Mouse (Mus musculus): ENCODE data around the gene Gm49630. TPM values are rescaled to one million over a fixed set of nuclear protein-coding genes. Genes with fewer than 3 reads are reported as not detected.
A peak's percentile ranks its signal among the peaks of the same experiment; 100 is the strongest.
"Not testable (repeated sequence)": the region's sequence is repeated elsewhere in the genome, so short reads cannot be mapped to it uniquely, and the experiment has no call there.

The Gm49630 gene
- not detected in 2 replicates for total RNA-seq (2017)

GRCm38 (mm10) chr17:7371879-7372278 lies at the start of gene Gm49630:
TSS of gene Gm49630 (minus strand) at chr17:7371979.
- ATAC-seq (ENCODE audit: extremely low read depth, insufficient number of reproducible peaks, low FRiP score, poor library complexity, severe bottlenecking), result not testable (repeated sequence)

DNA sequence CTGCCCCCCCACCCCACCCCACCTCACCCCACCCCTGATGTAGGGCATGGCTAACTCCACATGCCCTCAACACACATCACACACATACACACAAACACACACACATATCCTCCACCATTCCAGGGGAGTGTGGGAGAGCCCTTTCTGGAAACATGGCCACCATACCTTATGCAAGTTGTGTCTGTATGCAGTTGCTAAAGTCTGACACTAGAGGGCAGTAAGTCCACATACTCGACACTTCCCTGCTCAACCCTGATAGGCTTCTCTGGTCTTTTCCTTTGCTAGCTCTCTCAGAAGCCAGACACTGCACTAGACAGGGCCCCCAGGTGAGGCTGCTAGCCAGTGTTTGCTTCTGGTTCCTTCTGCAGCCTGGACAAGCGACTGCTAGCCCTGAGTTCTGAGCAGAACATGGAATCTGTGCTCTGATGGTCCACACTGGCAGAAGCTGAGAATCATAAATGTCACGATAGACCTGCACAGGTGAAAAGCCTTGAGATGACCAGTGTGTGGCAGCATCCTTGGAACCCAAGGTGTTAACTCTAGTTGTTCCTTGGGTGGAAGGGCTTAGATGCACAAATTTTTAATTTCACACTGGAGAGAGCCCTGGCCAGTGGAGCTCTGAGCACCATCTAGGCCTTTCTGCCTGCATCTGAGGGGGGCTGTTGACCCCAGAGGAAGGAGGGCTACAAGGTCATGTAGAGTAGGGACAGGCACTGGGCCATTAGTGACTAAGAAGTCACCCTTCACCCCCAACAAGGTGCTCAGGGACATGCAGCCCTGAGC lies 48.6 kb upstream of the Gm49630 start:
- ATAC-seq (ENCODE audit: extremely low read depth, insufficient number of reproducible peaks, low FRiP score, poor library complexity, severe bottlenecking), result peak; percentile 57

DNA sequence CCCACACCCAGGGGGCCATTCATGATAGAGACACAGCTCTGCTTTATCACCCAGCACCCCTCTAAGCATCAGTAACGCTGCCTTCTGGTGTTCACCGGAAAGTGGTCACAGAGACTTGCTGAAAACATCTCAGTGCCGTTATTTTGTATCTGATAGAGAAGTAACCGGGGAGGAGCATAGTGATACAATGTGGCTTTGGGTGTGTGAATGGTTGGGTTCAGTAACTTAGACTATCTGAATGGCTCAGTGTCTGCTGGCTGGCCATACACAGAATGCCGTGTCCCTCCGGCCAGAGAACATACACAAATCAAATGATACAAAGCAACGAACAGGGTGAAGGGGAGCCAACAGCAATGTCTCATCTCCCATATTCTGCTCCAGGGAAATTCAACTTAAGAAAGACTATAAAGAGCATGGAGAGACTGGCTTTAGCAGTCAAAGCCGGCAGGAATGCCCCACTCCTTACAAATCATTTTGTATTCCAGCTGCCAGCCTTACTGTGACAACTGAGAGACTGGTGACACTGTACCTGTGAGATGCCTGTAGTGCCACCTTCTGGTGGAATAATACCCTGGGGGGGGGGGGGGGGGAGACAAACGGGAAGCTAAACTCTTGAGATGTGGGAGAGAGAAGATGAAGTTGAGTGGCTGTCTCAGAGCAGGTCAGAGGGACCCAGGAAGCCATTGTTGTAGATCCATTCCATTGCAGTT lies 43.0 kb upstream of the Gm49630 start:
- ATAC-seq (ENCODE audit: extremely low read depth, insufficient number of reproducible peaks, low FRiP score, poor library complexity, severe bottlenecking), result peak; percentile 30; the same call in 1 of the 2 replicates

DNA sequence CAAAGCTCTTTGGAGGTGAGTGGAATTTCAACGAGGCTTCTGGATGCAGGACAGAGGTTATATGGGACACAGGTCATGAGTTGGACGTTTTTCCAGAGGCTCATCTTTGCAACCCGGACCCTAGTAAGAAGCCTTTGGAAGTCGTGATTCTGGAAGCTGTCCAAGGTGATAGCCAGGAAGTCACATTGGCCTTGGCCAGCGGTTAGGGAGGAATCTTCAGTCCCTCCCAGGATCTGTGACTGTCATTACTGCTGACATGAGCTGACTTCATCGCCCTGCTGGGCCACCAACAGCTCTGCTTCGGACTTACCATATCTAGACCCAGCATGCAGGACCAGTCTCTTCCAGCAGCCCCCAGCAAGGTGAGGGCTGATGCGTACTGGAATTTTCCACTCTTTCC lies 41.6 kb upstream of the Gm49630 start:
- ATAC-seq (ENCODE audit: extremely low read depth, insufficient number of reproducible peaks, low FRiP score, poor library complexity, severe bottlenecking), result not testable (repeated sequence)

DNA sequence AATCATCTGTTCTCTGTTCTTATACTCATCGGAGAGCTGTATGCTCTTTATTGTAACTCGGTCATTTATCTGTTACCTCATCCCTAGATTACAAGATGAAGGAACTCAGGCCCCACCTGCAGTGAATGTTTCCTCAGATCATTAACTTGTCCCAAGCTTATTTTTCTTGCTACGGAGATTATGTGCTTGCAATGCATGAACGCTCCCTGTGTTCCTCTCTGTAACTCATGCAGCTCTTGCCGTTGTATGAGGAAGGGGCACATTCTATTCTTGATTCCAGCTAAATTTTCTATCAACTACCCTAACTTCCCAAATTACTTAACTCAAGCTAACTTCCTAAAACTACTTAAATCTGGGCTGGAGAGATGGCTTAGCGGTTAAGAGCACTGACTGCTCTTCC lies 28.0 kb upstream of the Gm49630 start:
- not testable (repeated sequence) for ATAC-seq (ENCODE audit: extremely low read depth, insufficient number of reproducible peaks, low FRiP score, poor library complexity, severe bottlenecking)

DNA sequence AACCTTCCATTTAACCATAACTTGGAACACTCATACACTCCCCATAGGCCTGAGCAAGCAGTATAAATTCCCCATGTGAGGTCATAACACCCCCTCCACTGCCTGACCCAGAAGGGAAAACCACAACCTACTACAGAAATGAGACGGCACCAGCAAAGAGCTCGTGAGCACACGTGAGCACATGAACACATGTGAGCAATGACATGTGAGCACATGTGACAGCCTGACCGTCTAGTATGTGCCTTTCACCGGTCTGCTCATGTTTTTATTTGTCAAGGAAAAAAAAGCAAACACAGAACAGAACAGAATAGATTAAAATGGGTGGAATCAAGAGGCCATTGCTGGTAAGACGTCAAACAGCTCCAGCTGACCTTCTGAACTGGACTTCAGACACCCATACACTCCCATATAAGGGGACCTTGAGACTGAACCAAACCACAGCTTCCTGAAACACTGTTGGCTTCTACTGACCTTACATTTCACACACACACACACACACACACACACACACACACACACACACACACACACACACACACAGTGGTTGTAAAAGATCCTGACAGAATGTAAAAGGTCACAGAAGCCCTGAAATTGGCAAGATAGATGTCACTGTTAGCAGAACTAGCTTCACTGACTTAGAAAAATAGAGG lies 26.5 kb upstream of the Gm49630 start:
- ATAC-seq (ENCODE audit: extremely low read depth, insufficient number of reproducible peaks, low FRiP score, poor library complexity, severe bottlenecking), result peak; percentile 65

- ATAC-seq (ENCODE audit: extremely low read depth, insufficient number of reproducible peaks, low FRiP score, poor library complexity, severe bottlenecking), result not testable (repeated sequence)
Observed at GRCm38 (mm10) chr17:7397079-7397478, 25.3 kb upstream of the Gm49630 start.

DNA sequence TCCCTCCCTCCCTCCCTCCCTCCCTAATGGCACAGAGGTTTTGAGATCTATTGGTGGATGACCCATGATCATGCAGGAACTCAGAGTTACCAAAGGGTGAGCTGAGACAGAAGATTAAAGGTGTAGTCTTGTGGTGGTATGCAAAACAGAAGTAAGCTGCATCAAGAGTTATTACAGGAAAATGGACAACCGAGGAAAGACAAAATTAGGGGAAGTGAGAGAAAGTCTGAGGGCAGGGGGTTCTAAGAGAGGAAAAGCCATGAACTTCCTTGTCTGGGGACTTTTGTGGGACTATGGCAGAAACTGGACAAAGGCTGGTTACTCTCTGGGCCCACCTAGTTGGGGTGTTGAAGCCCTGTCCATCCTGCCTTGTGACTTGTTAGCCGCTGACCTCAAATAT lies 24.5 kb upstream of the Gm49630 start:
- ATAC-seq (ENCODE audit: extremely low read depth, insufficient number of reproducible peaks, low FRiP score, poor library complexity, severe bottlenecking), result not testable (repeated sequence)

DNA sequence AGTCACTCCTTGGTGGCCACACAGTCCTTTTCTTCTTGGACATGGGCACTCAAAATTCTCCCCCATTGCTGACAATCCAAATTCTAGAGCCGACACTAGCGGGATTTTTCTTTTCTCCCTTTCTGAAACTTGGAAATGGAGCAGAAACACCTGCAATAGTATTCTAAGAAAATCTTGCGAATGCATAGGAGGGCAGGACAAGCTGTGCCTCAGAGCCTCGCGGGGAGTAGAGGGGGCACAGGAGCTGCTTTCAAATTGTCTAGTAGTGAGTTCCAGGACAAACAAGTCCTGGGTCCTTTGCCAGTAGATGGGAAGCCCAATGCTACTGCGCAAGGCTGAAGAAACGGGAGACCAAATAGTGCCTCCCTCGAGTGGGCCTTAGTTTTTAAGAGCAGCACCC lies 23.9 kb upstream of the Gm49630 start:
- not testable (repeated sequence) for ATAC-seq (ENCODE audit: extremely low read depth, insufficient number of reproducible peaks, low FRiP score, poor library complexity, severe bottlenecking)

- not testable (repeated sequence) for ATAC-seq (ENCODE audit: extremely low read depth, insufficient number of reproducible peaks, low FRiP score, poor library complexity, severe bottlenecking)
Observed at GRCm38 (mm10) chr17:7395116-7395515, 23.3 kb upstream of the Gm49630 start.

GRCm38 (mm10) chr17:7389898-7390297 lies 18.1 kb upstream of the Gm49630 start:
- not testable (repeated sequence) for ATAC-seq (ENCODE audit: extremely low read depth, insufficient number of reproducible peaks, low FRiP score, poor library complexity, severe bottlenecking)

GRCm38 (mm10) chr17:7388958-7389356 lies 17.2 kb upstream of the Gm49630 start:
- not testable (repeated sequence) for ATAC-seq (ENCODE audit: extremely low read depth, insufficient number of reproducible peaks, low FRiP score, poor library complexity, severe bottlenecking)

DNA sequence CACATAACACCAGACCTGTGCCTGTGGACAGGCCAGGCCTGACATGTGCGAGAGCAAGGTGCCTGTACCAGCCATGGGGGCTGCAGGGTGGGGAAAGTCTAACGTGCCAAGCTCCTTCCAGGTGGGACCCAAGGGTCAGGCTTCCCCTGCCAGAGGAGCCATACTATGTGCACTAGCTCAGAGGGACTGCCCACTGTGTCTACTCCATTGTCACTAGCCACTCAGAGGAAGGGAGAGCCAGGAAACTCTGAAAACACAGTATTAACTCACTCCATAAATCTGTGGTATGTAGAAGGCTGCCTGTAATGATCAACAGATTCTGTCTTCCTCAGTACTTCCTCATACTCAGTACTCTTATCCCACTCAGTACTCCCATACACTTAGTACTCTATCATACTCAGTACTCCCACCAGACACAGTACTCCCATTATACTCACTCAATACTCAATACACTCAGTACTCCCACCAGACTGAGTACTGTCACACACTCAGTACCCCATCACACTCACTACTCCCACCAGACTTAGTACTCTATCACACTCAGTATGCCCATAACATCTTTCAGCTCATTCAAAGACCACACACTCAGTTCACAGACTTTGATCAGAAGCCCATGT lies 16.7 kb upstream of the Gm49630 start:
- ATAC-seq (ENCODE audit: extremely low read depth, insufficient number of reproducible peaks, low FRiP score, poor library complexity, severe bottlenecking), result not testable (repeated sequence)

DNA sequence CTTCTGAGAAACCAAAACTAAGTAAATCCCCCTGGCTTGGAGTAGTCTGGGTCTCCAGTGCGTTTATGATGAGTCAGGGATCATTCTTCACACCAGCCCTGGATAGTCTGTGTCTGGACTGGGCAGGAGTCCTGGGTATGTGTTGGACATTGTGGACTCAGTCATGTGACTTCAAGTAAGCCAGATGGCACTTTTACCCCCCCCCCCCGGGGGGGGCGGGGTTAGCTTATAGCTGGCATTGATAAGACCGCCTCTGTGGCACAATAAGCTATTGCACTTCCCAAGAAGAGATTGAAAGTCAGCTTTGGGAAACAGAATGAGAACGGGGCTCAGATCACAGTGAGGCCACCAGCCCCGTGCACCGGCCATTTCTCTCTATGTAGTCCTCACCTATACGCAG lies 14.2 kb upstream of the Gm49630 start:
- ATAC-seq (ENCODE audit: extremely low read depth, insufficient number of reproducible peaks, low FRiP score, poor library complexity, severe bottlenecking), result not testable (repeated sequence)

- not testable (repeated sequence) for ATAC-seq (ENCODE audit: extremely low read depth, insufficient number of reproducible peaks, low FRiP score, poor library complexity, severe bottlenecking)
Observed at GRCm38 (mm10) chr17:7385364-7385763, 13.6 kb upstream of the Gm49630 start, which contains the start of gene Unc93a2. TSS of gene Unc93a2 (minus strand) at chr17:7385464.

GRCm38 (mm10) chr17:7383167-7384143 lies 11.7 kb upstream of the Gm49630 start:
- not testable (repeated sequence) for ATAC-seq (ENCODE audit: extremely low read depth, insufficient number of reproducible peaks, low FRiP score, poor library complexity, severe bottlenecking)

DNA sequence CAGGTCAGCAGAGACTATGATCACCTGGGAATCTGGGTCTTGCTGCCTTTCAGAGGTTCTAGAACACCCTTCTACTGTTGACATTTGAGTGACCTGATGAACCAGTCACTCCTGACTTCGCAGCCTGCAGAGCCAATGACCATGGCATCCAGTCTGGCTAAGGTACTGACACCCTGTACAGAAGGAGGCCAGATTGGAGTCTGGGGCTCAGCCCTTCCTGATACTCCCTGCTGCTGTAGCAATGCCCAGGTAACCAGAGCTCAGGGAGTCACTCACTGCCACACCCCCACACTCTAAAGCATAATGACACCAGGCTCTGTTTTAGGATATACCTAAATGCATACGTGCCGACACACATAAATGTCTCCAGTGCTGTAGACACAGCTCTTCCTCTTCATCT lies 10.9 kb upstream of the Gm49630 start:
- not testable (repeated sequence) for ATAC-seq (ENCODE audit: extremely low read depth, insufficient number of reproducible peaks, low FRiP score, poor library complexity, severe bottlenecking)

DNA sequence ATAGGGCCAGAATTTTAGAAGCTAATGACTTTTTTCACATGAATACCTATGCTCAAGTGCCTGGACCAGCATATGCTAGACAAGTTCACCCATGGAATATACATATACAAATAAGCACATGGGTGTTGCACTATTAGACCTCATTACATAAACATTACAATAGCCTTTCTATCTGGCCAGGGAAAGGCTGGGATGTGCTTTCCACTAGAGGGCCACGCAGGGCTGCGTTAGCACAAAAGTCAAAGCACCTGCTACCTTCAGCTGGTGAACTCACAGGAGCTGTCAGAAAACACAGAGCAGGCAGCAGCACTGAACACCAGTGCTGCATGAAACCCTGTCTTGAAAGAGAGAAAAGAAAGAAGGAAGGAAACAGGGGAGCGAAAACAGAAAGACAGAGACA lies 6.1 kb upstream of the Gm49630 start:
- not testable (repeated sequence) for ATAC-seq (ENCODE audit: extremely low read depth, insufficient number of reproducible peaks, low FRiP score, poor library complexity, severe bottlenecking)
